Mouse (Mus musculus): ENCODE measurements at regions not wholly inside any gene's neighbourhood (a gene's known extent, or its start where the extent isn't known, plus 50 kb on each side); places are given as distances from the start of the nearest gene placed in this dataset.

GRCm38 (mm10) chr3:149178891-149179290 is 188.5 kb upstream of the Adgrl2 start:
- no peak for DNase-seq (ENCODE audit: low spot score in 2 of 2)

GRCm38 (mm10) chr3:149174689-149175390 is 184.5 kb upstream of the Adgrl2 start:
- DNase-seq (ENCODE audit: low spot score in 2 of 2), result peak in 1 of 2 experiments; percentile 32

GRCm38 (mm10) chr3:149173537-149173936 is 183.2 kb upstream of the Adgrl2 start:
- no peak for DNase-seq (ENCODE audit: low spot score in 2 of 2)

- DNase-seq (ENCODE audit: low spot score in 2 of 2), result no peak
Observed at GRCm38 (mm10) chr3:149171766-149172165, 181.4 kb upstream of the Adgrl2 start.

GRCm38 (mm10) chr3:149170191-149170590 is 179.8 kb upstream of the Adgrl2 start:
- no peak for DNase-seq (ENCODE audit: low spot score in 2 of 2)

GRCm38 (mm10) chr3:149169442-149169841 is 179.1 kb upstream of the Adgrl2 start:
- DNase-seq (ENCODE audit: low spot score in 2 of 2), result no peak

GRCm38 (mm10) chr3:149167997-149168396 is 177.6 kb upstream of the Adgrl2 start:
- no peak for DNase-seq (ENCODE audit: low spot score in 2 of 2)

GRCm38 (mm10) chr3:149164804-149165203 is 174.4 kb upstream of the Adgrl2 start:
- no peak for DNase-seq (ENCODE audit: low spot score in 2 of 2)

GRCm38 (mm10) chr3:149163591-149163990 is 173.2 kb upstream of the Adgrl2 start:
- no peak for DNase-seq (ENCODE audit: low spot score in 2 of 2)

- no peak for DNase-seq (ENCODE audit: low spot score in 2 of 2)
Observed at GRCm38 (mm10) chr3:149160833-149161232, 170.5 kb upstream of the Adgrl2 start.

- no peak for DNase-seq (ENCODE audit: low spot score in 2 of 2)
Observed at GRCm38 (mm10) chr3:149157381-149157780, 167.0 kb upstream of the Adgrl2 start.

- DNase-seq (ENCODE audit: low spot score in 2 of 2), result no peak
Observed at GRCm38 (mm10) chr3:149152312-149152711, 162.0 kb upstream of the Adgrl2 start.

- no peak for DNase-seq (ENCODE audit: low spot score in 2 of 2)
Observed at GRCm38 (mm10) chr3:149150796-149151195, 160.4 kb upstream of the Adgrl2 start.

- DNase-seq (ENCODE audit: low spot score in 2 of 2), result no peak
Observed at GRCm38 (mm10) chr3:149148608-149149007, 158.3 kb upstream of the Adgrl2 start.

GRCm38 (mm10) chr3:149147916-149148315 is 157.6 kb upstream of the Adgrl2 start:
- no peak for DNase-seq (ENCODE audit: low spot score in 2 of 2)

- DNase-seq (ENCODE audit: low spot score in 2 of 2), result no peak
Observed at GRCm38 (mm10) chr3:149146673-149147072, 156.3 kb upstream of the Adgrl2 start.

GRCm38 (mm10) chr3:149140461-149140860 is 150.1 kb upstream of the Adgrl2 start:
- DNase-seq (ENCODE audit: low spot score in 2 of 2), result no peak

GRCm38 (mm10) chr3:149134028-149134938 is 143.9 kb upstream of the Adgrl2 start:
- DNase-seq (ENCODE audit: low spot score in 2 of 2), result no peak

- no peak for DNase-seq (ENCODE audit: low spot score in 2 of 2)
Observed at GRCm38 (mm10) chr3:149118806-149119205, 128.5 kb upstream of the Adgrl2 start.

GRCm38 (mm10) chr3:149117684-149118056 is 127.3 kb upstream of the Adgrl2 start:
- DNase-seq (ENCODE audit: low spot score in 2 of 2), result no peak

- DNase-seq (ENCODE audit: low spot score in 2 of 2), result no peak
Observed at GRCm38 (mm10) chr3:149117018-149117683, 126.8 kb upstream of the Adgrl2 start.

- DNase-seq (ENCODE audit: low spot score in 2 of 2), result no peak
Observed at GRCm38 (mm10) chr3:149116604-149117003, 126.2 kb upstream of the Adgrl2 start.

All from frontal cortex, postnatal 10 days (tissue).